Mouse (Mus musculus) forebrain, embryonic 12.5 days (tissue): ENCODE results near the gene Hcar2. TPM values are rescaled to one million over a fixed set of nuclear protein-coding genes. Genes with fewer than 3 reads are reported as not detected.

Experiments used
- ATAC-seq: fragments of 200-750 bp; cut with Nextera tagmentation; 2 replicates; pipeline ENCODE4 v1.8.0; 2017; ENCODE audit warnings: moderate TSS enrichment; ENCODE audit not compliant: low FRiP score
- H3K27ac ChIP-seq: fragments of 300-500 bp; sonication (generic); 2 replicates; pipeline ENCODE4 v1.5.1; 2016; ENCODE audit warnings: mild to moderate bottlenecking
- H3K27me3 ChIP-seq: fragments of 300-500 bp; sonication (generic); 2 replicates; pipeline ENCODE4 v1.6.1; 2016; ENCODE audit warnings: mild to moderate bottlenecking
- H3K36me3 ChIP-seq: fragments of 300-500 bp; sonication (generic); replicated peaks from 2 replicates; pipeline ENCODE4 v1.6.1; 2016; ENCODE audit warnings: mild to moderate bottlenecking
- H3K4me1 ChIP-seq: fragments of 300-500 bp; sonication (generic); 2 replicates; pipeline ENCODE4 v1.6.1; 2016
- H3K4me2 ChIP-seq: fragments of 300-500 bp; sonication (generic); 2 replicates; pipeline ENCODE4 v1.6.1; 2016; ENCODE audit warnings: mild to moderate bottlenecking, moderate library complexity
- H3K4me3 ChIP-seq: fragments of 300-500 bp; sonication (generic); replicated peaks from 2 replicates; pipeline ENCODE4 v1.5.1; 2016; ENCODE audit warnings: mild to moderate bottlenecking
- H3K9ac ChIP-seq: fragments of 300-500 bp; sonication (generic); 2 replicates; pipeline ENCODE4 v1.6.1; 2016; ENCODE audit warnings: mild to moderate bottlenecking
- H3K9me3 ChIP-seq: fragments of 300-500 bp; sonication (generic); 2 replicates; pipeline ENCODE4 v1.6.1; 2016
- WGBS: fragments of 180-500 bp; shearing (Covaris S2); methylation state at CpG from one replicate; pipeline ENCODE4 v1.1.7; 2016; 5-methylcytosine and 5-hydroxymethylcytosine counted together
- polyA plus RNA-seq: library from polyadenylated mRNA; unstranded; fragments of >200 nt; fragmentation: Nextera tagmentation; extraction: Ambion mirVana; gene quantifications from 2 replicates; pipeline ENCODE4 v1.2.1, GENCODE M21; 2016

Gene Hcar2
- polyA plus RNA-seq, 1 experiment from 2014 or later: not detected

DNA sequence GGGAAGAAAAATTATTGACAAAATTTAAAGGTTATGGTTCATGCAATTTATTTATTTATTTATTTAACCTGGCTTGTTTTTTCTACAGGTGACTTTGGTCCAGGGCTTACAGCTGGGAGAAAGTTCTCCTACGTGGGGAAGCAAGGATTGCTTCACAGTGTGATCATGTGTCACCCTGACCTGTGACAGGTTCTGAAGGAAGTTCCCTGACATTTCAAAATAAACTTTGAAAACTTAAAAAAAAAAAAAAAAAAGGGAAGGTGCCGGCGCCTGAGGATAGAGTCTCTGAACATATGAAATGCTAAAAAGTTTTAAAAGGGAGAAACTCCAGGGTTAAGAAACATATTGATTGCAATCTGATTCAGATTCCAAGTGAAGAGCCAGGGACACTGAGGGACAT is 21.1 kb upstream of the Hcar2 start:
- ATAC-seq: no peak
- H3K4me2 ChIP-seq: no peak overlapping the region
- WGBS: 79% methylated on average over 3 of the region's 3 CpGs
- no peaks in the 10 kb centered on the region for H3K27me3 ChIP-seq
- no peak overlapping the region for H3K27ac ChIP-seq
- no peaks in the 10 kb centered on the region for H3K36me3 ChIP-seq
- H3K4me1 ChIP-seq: no peaks in the 10 kb centered on the region
- H3K9me3 ChIP-seq: no peaks in the 10 kb centered on the region
- H3K9ac ChIP-seq: no peak overlapping the region
- no peak overlapping the region for H3K4me3 ChIP-seq

DNA sequence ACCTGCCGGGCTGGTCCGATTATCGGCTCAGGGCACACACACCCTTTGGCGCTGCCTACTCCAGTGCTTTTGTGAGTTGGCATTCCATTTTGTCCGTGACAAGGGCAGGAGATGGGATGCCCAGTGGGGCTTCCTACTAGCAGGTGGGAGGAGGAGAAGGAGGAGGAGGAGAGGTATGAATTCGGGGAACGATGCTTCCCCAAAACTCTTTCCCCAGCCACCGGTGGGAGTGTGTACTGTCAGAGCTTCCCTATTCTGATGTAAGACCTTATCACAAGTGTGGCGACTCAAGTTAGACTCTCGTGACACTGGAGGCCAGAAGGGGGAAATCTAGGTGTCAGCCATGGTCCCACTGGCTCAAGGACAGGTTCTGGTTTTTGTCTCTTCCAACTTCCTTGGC is 19.0 kb upstream of the Hcar2 start:
- no peaks in the 10 kb centered on the region for H3K27me3 ChIP-seq
- H3K4me2 ChIP-seq: no peak overlapping the region
- no peak overlapping the region for H3K9ac ChIP-seq
- no peaks in the 10 kb centered on the region for H3K4me1 ChIP-seq
- no peaks in the 10 kb centered on the region for H3K36me3 ChIP-seq
- no peak for ATAC-seq
- no peaks in the 10 kb centered on the region for H3K9me3 ChIP-seq
- H3K4me3 ChIP-seq: no peak overlapping the region
- no peak overlapping the region for H3K27ac ChIP-seq
- WGBS: 78% methylated on average over 10 of the region's 10 CpGs

DNA sequence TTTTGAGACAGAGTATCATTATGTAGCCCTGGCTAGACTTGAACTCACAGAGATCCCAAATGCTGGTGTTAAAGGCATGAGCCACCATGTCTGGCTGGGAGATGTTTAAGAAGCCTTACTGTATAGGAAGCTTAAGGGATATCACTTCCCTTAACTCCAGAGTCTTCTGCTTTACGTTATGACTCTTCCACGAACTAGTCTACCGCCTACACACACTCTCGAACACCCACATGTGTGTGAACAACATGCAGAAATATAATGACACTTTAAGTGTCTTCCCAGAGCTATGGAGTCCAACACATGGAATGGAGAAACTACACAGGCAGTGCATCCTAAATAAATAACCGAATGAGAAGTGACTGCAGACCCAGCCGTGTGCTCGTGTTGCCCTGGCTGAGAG is 18.6 kb upstream of the Hcar2 start:
- no peak overlapping the region for H3K9ac ChIP-seq
- no peaks in the 10 kb centered on the region; the same call in 1 of the 2 replicates for H3K27me3 ChIP-seq
- H3K27ac ChIP-seq: no peak overlapping the region
- H3K36me3 ChIP-seq: no peaks in the 10 kb centered on the region
- ATAC-seq: no peak
- no peak overlapping the region for H3K4me3 ChIP-seq
- H3K9me3 ChIP-seq: no peaks in the 10 kb centered on the region
- no peaks in the 10 kb centered on the region for H3K4me1 ChIP-seq
- H3K4me2 ChIP-seq: no peak overlapping the region
- 82% methylated on average over 7 of the region's 7 CpGs for WGBS

DNA sequence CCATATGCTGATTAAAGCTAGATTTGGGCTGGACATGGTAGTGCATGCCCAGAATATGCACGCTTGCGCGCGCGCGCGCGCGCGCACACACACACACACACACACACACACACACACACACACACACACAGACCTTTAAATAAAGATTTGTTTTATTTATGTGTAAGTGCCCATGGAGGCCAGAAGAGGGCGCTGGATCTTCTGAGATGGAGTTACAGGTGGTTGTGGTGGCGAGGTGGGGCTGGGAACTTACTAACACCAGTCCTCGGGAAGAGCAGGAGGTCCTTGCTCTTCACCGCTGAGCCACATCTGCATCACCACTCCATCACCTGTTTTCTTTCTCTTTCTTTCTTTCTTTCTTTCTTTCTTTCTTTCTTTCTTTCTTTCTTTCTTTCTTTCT is 15.5 kb upstream of the Hcar2 start:
- Histone ChIP-seq H3K4me2 (no peak overlapping the region), H3K27me3 (no peaks in the 10 kb centered on the region; the same call in 1 of the 2 replicates), H3K4me3 (no peak overlapping the region), H3K9ac (no peak overlapping the region), H3K9me3 (no peaks in the 10 kb centered on the region), H3K36me3 (no peaks in the 10 kb centered on the region), H3K4me1 (no peaks in the 10 kb centered on the region), H3K27ac (no peak overlapping the region)
- 85% methylated on average over 14 of the region's 14 CpGs for WGBS
- no peak for ATAC-seq

DNA sequence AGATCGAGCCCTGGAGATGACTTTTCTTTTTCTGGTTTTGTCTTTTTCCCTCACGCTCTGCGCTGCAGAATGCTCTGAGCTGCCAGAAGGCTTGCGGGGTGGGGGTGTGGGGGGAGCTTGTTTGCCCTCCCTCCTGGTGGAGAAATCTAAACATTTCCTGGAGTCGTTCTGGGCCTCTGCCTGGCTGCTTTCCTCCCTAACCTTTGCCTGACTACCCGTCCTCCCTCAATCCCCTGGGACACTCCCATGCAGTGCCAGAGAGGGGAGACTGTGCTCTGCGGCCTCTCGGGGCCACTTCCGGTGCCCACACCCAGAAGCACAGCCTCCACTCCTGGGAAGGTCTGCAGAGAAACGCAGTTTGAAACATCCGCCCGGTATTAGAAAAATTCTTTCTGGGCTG is 14.6 kb upstream of the Hcar2 start, which contains the start of gene Hcar1:
TSS of gene Hcar1 (minus strand) at position 93 of the 400 bp plus-strand sequence.
- H3K36me3 ChIP-seq: no peaks in the 10 kb centered on the region
- no peaks in the 10 kb centered on the region; the same call in 1 of the 2 replicates for H3K27me3 ChIP-seq
- no peaks in the 10 kb centered on the region for H3K9me3 ChIP-seq
- no peak within 1 kb of the TSS for H3K4me3 ChIP-seq
- H3K9ac ChIP-seq: no peak within 1 kb of the TSS
- H3K27ac ChIP-seq: 0 out of 2 replicates have a peak within 1 kb of the TSS, but pooled peaks have one; percentile 13
- H3K4me1 ChIP-seq: no peaks in the 10 kb centered on the region
- WGBS: 73% methylated on average over 12 of the region's 12 CpGs
- ATAC-seq: no peak
- H3K4me2 ChIP-seq: no peak within 1 kb of the TSS

DNA sequence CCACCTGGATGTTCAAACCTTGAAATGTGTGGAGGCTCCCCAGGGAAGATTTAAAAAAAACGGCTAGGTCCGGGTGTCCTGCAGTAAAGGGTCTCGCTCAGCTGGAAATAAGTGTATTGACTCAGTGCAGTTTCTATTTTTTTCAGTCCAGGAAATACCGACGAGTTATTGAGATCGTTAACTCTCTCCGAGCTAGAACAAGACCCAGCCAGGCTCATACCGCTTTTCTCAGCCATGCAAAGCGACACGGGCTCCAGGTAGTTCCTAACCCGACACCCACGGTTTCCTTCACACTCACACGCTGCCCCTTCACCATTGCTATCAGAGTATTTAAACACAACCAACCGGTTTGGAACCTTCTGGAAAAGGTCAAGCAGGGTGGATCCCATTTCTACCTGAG is 12.8 kb upstream of the Hcar2 start:
- Histone ChIP-seq H3K36me3 (no peaks in the 10 kb centered on the region), H3K27me3 (no peaks in the 10 kb centered on the region; the same call in 1 of the 2 replicates), H3K9ac (no peak overlapping the region), H3K9me3 (no peaks in the 10 kb centered on the region), H3K4me2 (no peak overlapping the region), H3K27ac (no peak overlapping the region), H3K4me1 (no peaks in the 10 kb centered on the region), H3K4me3 (no peak overlapping the region)
- 64% methylated on average over 14 of the region's 14 CpGs for WGBS
- ATAC-seq: no peak

DNA sequence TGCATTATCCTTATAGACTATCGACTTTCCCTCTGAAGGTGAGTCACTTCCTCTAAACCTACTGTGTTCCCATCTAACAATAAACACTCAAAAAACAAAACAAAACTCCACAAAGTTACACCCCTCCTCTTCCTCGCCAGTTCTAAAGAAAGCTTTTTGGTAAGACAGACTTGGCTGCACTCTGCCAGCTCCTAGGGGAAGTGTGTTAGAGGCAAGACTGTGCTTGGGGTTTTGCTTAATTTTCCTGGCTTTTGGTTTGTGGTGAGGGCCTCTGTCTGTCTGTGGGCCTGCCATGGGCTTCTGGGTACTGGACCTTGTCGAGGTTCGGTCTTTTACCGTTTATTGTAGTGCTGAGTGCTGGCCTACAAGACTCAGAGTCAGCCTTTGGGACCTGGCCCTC is 8.9 kb upstream of the Hcar2 start:
- WGBS: 90% methylated on average over 5 of the region's 5 CpGs
- Histone ChIP-seq H3K4me1 (no peaks in the 10 kb centered on the region), H3K4me2 (no peak overlapping the region), H3K9ac (no peak overlapping the region), H3K27ac (no peak overlapping the region), H3K4me3 (no peak overlapping the region), H3K9me3 (no peaks in the 10 kb centered on the region), H3K27me3 (no peaks in the 10 kb centered on the region; the same call in 1 of the 2 replicates), H3K36me3 (no peaks in the 10 kb centered on the region)
- no peak for ATAC-seq

DNA sequence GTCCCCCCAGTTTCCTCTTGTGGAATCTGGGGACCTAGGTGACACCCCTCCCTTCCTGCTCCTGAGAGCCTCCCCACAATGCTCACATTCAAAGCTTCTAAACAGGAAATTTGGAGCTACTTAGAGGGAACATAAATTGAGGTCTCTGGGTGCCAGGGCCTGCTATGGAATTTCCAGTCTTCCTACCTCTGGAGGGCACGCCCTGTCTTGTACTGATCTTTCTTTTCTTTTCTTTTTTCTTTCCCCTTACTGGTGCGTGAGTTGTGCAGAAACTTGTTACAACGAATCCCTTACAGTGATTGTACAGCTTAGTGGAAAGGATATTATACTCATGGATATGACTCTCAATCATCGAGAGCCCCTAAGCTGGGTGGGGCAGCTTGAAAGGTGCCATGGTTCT is 4.3 kb upstream of the Hcar2 start:
- H3K4me1 ChIP-seq: no peaks in the 10 kb centered on the region
- H3K9ac ChIP-seq: no peak overlapping the region
- WGBS: 84% methylated on average over 4 of the region's 4 CpGs
- no peak for ATAC-seq
- no peak overlapping the region for H3K4me3 ChIP-seq
- H3K4me2 ChIP-seq: no peak overlapping the region
- H3K36me3 ChIP-seq: no peaks in the 10 kb centered on the region
- no peaks in the 10 kb centered on the region for H3K27me3 ChIP-seq
- no peaks in the 10 kb centered on the region for H3K9me3 ChIP-seq
- H3K27ac ChIP-seq: no peak overlapping the region

DNA sequence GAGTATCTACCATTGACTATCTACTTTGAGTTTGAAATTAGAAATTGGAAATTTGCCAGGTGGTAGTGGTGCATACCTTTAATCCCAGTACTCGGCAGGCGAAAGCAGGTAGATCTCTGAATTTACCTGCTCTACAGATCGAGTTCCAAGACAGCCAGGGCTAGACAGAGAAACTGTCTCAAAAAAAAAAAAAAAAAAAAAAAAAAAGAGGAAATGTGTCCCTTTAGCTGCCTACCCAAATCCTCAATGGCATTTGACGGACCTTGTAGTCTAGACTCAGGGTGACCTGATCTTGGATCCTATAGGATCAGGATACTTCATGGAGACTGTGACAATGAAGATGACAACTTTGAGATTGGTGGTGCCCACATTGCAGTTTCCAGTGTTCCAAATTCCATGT is 1.2 kb upstream of the Hcar2 start:
- Histone ChIP-seq H3K9me3 (no peaks in the 10 kb centered on the region), H3K4me2 (no peak overlapping the region), H3K27ac (no peak overlapping the region), H3K4me1 (no peaks in the 10 kb centered on the region), H3K4me3 (no peak overlapping the region), H3K27me3 (no peaks in the 10 kb centered on the region), H3K36me3 (no peaks in the 10 kb centered on the region), H3K9ac (no peak overlapping the region)
- WGBS: 91% methylated on average over 4 of the region's 4 CpGs
- ATAC-seq: no peak

DNA sequence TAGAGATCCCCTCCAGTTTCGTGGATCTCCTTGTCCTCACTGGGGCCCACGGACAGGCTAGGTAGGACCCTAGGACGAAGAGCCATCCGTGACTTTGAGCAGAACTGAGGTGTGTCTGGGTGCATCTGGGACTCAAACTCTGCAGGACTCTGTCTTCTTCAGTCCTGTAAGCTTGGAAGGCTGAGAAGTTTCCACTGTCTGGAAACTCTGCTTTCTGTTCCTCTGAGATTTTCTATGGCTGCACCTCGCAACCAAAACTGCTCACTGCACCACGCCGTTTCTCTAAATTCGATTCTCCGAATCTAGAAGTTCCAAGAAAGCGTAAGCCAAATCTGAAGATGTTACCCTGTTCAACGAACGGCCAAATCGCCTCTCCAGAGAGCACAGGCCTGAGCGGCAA is 1.4 kb downstream of the Hcar2 start:
- no peaks in the 10 kb centered on the region for H3K27me3 ChIP-seq
- no peaks in the 10 kb centered on the region for H3K9me3 ChIP-seq
- H3K9ac ChIP-seq: no peak overlapping the region
- no peaks in the 10 kb centered on the region for H3K4me1 ChIP-seq
- no peak overlapping the region for H3K4me2 ChIP-seq
- ATAC-seq: no peak
- no peak overlapping the region for H3K4me3 ChIP-seq
- H3K27ac ChIP-seq: no peak overlapping the region
- WGBS: 90% methylated on average over 14 of the region's 14 CpGs
- no peaks in the 10 kb centered on the region for H3K36me3 ChIP-seq

DNA sequence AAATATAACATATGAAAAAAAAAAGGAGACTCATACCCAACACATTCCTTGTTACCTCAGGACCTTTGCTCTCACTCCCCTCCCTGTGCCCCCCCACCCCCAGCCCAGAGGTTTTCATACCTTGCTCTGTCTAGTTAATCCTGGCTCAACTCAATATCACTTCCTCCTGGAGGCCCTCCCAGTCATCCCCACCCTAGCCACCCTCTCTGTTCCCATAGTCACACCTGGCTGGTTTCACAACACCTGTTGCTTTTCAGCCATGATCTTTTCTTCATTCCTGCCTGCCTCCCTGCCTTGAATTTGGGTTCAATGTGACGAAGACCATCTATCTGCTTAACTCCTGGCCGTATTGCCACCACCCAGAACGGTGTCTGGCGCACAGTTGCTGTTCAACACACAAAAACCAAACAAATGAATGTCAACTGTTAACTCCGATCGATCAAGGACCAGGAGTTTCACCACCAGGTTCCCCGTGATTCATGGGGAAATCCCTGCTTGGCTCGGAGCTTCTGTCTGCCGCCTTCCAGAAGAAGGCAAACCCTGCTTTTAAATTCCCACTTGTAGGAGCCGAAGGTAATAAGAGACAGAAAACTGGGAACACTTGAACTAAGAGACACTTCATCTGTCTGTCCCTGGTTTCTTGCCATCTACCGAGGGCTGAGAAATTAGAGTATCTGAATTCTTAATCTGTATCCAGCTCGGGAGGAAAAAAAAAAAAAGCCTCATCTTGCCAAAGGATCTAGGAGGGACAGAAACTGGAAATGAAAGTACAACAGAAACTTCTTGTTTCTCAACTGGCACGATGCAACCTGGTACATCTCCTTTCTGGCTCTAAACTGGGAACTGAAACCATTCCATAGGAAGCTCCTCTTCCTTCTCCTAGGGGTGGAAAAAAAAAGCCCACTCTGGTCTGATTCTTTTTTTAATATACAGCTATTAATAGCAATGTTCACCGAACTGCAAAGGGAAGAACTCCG is 2.6 kb downstream of the Hcar2 start:
- no peak for ATAC-seq
- 86% methylated on average over 15 of the region's 15 CpGs for WGBS
- no peak overlapping the region for H3K4me3 ChIP-seq
- H3K27me3 ChIP-seq: no peaks in the 10 kb centered on the region
- no peak overlapping the region for H3K27ac ChIP-seq
- no peak overlapping the region for H3K4me2 ChIP-seq
- no peaks in the 10 kb centered on the region for H3K36me3 ChIP-seq
- no peak overlapping the region for H3K9ac ChIP-seq
- H3K9me3 ChIP-seq: no peaks in the 10 kb centered on the region
- no peaks in the 10 kb centered on the region for H3K4me1 ChIP-seq

DNA sequence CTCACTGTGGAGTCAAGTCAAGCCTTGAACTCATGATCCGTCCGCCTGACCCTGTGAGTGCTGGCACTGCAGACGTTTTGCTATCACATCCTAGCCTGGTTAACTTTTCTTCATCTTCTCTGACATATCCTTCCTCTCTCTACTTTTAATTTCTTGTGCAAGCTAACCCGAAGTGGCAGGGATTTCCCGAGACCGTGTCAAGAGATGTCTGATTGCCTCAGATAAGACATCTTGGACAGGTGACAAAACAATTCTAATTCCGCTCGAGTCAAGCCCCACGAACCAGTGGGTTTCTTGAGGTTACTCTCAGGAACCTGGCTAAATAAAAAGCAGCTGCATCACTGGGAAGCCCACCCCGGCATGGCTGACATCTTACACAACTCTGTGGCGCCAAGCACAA is 6.5 kb downstream of the Hcar2 start:
- no peak overlapping the region for H3K9ac ChIP-seq
- 86% methylated on average over 11 of the region's 11 CpGs for WGBS
- no peaks in the 10 kb centered on the region for H3K36me3 ChIP-seq
- H3K4me1 ChIP-seq: no peaks in the 10 kb centered on the region
- H3K4me3 ChIP-seq: no peak overlapping the region
- no peak overlapping the region for H3K4me2 ChIP-seq
- H3K27me3 ChIP-seq: no peaks in the 10 kb centered on the region
- no peaks in the 10 kb centered on the region for H3K9me3 ChIP-seq
- ATAC-seq: no peak
- no peak overlapping the region for H3K27ac ChIP-seq

DNA sequence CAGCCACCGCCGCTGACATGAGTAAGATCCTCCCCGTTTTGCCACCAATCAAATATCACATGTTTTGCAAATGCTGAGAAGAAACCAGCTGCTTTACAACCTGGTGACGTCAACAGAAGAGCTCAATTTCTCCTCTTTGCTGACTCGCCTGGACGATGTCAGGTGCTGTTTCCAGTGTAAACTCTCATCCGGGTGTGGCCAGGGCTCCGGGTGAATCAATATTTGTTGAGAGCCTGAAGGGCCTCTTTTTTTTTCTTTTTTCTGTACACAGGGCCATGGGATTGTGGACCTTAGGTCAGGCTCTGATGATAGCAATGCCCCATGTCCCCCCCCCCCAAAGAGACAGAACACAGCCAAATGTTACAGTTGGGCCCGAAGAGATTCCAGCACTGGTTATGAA is 10.8 kb downstream of the Hcar2 start:
- no peak overlapping the region for H3K4me3 ChIP-seq
- H3K9ac ChIP-seq: no peak overlapping the region
- no peaks in the 10 kb centered on the region for H3K27me3 ChIP-seq
- H3K27ac ChIP-seq: no peak overlapping the region
- H3K9me3 ChIP-seq: no peaks in the 10 kb centered on the region
- 96% methylated on average over 9 of the region's 9 CpGs for WGBS
- no peak overlapping the region for H3K4me2 ChIP-seq
- no peaks in the 10 kb centered on the region for H3K36me3 ChIP-seq
- ATAC-seq: no peak
- no peaks in the 10 kb centered on the region for H3K4me1 ChIP-seq
